Mouse (Mus musculus) ZHBTc4 (cell line): ENCODE measurements around the gene Wwp2.
A peak's percentile ranks its signal among the peaks of the same experiment; 100 is the strongest.

Experiments
- DNase-seq: peaks from one replicate; pipeline ENCODE4 v3.0.0-alpha.2; 2011; ENCODE audit warnings: low read depth, low spot score

The Wwp2 gene

GRCm38 (mm10) chr8:107510204-107510603, 74.0 kb downstream of the Wwp2 start:
- no peak for DNase-seq

GRCm38 (mm10) chr8:107510766-107511165, 74.6 kb downstream of the Wwp2 start:
- no peak for DNase-seq

GRCm38 (mm10) chr8:107513249-107513648, 77.1 kb downstream of the Wwp2 start:
- DNase-seq = no peak

GRCm38 (mm10) chr8:107514949-107515721, 79.0 kb downstream of the Wwp2 start:
- DNase-seq = no peak

GRCm38 (mm10) chr8:107518726-107519125, 82.6 kb downstream of the Wwp2 start:
- DNase-seq = no peak

- peak; percentile 93 for DNase-seq
These were observed 83.7 kb downstream of the Wwp2 start for GRCm38 (mm10) chr8:107519860-107520259.

GRCm38 (mm10) chr8:107521788-107522554, 85.8 kb downstream of the Wwp2 start:
- no peak for DNase-seq

GRCm38 (mm10) chr8:107522555-107522833, 86.3 kb downstream of the Wwp2 start:
- no peak for DNase-seq

- no peak for DNase-seq
These were observed 88.4 kb downstream of the Wwp2 start for GRCm38 (mm10) chr8:107524535-107524934.

GRCm38 (mm10) chr8:107528786-107529185, 92.6 kb downstream of the Wwp2 start:
- peak; percentile 20 for DNase-seq

- DNase-seq = no peak
These were observed 101.3 kb downstream of the Wwp2 start for GRCm38 (mm10) chr8:107537472-107537871.

GRCm38 (mm10) chr8:107540623-107541022, 104.5 kb downstream of the Wwp2 start:
- DNase-seq = no peak

GRCm38 (mm10) chr8:107541369-107541768, 105.2 kb downstream of the Wwp2 start:
- no peak for DNase-seq

GRCm38 (mm10) chr8:107542151-107542550, 106.0 kb downstream of the Wwp2 start:
- no peak for DNase-seq

GRCm38 (mm10) chr8:107543714-107544113, 107.5 kb downstream of the Wwp2 start:
- DNase-seq = no peak

GRCm38 (mm10) chr8:107544211-107544610, 108.0 kb downstream of the Wwp2 start:
- DNase-seq = no peak

- peak; percentile 40 for DNase-seq
These were observed 108.5 kb downstream of the Wwp2 start for GRCm38 (mm10) chr8:107544651-107545174.

- DNase-seq = no peak
These were observed 109.5 kb downstream of the Wwp2 start for GRCm38 (mm10) chr8:107545621-107546152.

GRCm38 (mm10) chr8:107546154-107546553, 110.0 kb downstream of the Wwp2 start:
- no peak for DNase-seq

- DNase-seq = peak; percentile 55
These were observed 110.7 kb downstream of the Wwp2 start for GRCm38 (mm10) chr8:107546817-107547216.

- no peak for DNase-seq
These were observed 116.1 kb downstream of the Wwp2 start for GRCm38 (mm10) chr8:107552234-107552633.

GRCm38 (mm10) chr8:107555231-107555630, 119.1 kb downstream of the Wwp2 start:
- peak; percentile 44 for DNase-seq

- DNase-seq = no peak
These were observed 120.4 kb downstream of the Wwp2 start for GRCm38 (mm10) chr8:107556511-107556936.
